Mouse (Mus musculus) telencephalon, adult 2 months (tissue): ENCODE results near the gene Casz1.

ENCODE experiments used
- DNase-seq: peaks from one replicate; pipeline ENCODE4 v3.0.0-alpha.2; 2011; ENCODE audit warnings: low read depth, low spot score

Casz1 gene

DNA sequence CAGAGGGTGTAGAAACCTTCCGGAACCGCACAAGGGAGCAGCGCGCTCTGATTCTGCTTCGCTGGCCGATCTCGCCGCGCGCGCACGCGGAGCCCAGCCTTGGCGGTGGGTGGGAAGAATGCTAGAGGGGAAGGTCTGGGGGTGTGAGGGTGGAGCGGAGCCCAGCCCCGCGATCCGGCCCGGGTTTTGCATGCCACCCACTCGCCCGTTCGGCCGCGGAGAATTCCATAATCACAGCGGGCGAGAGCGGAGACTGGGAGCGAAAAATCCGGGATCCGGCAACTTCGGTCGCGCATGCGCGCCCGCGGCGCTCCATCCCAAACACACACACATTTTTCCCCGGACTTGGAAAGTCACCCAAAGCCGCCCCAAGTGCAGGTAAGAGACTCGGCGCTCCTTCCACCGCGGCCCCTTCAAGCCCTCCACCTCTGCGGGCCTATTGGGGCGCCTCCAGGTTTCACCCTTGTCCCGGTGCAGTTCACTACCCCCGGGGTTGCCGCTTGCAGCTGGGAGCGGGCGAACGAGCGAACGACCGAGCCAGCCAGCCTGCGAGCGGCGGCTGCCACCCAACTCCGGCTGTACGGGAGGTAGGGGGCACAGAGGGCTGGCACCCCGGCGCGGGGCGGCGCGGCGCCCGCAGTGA lies at the start of gene Casz1:
Casz1 (plus strand) TSS at position 293 of the 643 bp plus-strand sequence.
- DNase-seq = peak; percentile 68

DNA sequence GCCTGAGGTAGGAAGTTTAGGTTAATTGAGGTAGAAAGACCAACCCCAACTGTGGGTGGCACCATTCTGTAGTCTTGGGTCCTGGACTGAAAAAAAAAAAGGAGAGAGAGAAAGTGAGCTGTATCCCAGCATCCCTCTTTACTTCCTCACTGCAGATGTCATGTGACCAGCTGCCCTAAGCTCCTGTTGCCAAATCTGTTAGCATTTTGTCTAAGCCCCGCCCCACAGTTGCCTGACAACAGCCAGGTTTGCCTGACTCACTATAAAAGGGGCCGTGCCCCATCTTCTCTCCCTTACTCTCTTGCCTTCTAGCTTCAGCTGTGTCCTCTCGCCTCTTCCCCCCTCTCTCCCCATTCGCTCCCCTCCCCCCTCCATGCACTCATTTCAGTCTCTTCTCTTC lies 45.4 kb upstream of the Casz1 start:
- DNase-seq = no peak

DNA sequence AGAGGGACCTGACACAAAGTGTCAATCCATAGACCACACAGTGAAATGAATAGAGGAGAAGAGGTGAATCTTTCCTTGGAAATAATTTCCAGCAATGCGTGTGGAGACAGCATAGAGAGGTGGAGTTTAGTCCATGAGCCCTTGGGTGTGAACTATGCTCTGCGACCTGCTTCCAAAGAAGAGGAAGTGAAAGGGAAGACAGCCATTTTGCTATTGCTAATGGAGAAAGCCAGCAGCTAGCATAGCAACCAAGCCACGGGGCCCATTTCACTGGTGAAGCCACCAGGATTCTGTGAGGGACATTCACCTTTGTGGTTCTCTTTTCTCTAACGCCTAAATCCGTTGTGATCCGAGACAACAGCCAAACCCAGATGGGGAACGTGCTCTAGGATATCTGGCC lies 44.1 kb upstream of the Casz1 start:
- no peak for DNase-seq

DNA sequence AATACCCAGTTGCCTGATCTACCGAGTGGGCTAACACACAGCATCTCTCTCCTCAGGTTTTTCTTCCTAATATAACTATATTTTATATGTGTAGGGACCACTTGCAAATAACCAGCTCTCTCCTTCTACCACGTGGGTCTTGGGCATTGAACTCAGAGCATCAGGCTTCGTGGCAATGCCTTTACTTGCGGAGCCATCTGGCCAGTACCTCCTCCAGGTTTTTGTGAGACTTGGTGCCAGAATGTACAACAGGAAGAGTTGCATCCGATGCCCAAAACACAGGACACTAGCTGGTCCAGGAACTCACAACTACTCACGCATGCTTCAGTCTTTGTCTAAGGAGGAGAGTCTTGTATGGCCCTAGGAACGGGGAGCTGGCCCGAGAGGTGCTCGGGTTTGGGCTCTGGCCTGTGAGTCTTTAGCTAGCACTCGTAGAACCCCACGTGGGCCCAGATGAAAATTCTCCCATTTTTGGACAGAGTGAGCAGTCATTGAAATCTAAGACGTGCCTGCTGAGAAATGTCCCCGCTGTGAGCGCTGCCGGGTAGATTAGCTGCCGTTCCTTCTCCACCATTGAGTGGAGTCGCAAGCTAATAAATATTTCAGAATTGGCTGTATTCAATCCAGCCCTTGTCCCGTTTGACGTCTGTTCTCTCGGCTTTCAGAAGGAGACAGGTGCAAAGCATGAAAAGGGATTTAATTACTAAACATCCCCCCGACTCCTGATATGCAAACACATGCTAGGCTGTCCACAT lies 38.0 kb upstream of the Casz1 start:
- DNase-seq = no peak

DNA sequence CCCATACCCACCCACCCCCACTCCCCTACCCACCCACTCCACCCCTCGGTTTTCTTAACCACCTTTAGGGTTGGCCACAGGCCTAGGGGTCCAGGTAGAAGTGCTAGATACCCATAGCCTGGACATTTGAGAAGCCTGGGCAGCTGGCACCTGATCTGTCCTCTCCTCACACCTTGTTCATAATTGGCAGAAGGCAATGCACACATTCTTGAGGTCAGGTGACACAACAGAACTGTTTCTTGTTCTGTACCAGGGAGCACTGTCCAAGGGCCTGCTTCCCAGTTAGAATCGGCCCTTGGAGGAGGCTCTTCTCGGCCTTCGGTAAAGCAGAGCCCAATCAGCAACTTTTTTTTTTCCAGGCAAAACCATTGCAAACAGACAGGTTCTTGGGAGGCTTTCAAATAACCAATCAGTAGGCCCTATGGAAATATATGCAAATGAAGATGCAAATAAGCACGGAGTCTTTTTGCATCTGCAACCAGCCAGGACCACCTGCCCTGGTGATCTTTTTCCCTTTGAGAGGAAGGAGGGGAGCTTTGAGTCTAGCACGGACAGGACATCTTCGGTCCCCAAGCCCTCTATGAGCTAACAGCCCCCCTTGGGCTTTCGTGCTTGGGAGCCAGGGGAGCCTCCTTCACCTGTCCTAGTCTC lies 36.4 kb upstream of the Casz1 start:
- DNase-seq = no peak

DNA sequence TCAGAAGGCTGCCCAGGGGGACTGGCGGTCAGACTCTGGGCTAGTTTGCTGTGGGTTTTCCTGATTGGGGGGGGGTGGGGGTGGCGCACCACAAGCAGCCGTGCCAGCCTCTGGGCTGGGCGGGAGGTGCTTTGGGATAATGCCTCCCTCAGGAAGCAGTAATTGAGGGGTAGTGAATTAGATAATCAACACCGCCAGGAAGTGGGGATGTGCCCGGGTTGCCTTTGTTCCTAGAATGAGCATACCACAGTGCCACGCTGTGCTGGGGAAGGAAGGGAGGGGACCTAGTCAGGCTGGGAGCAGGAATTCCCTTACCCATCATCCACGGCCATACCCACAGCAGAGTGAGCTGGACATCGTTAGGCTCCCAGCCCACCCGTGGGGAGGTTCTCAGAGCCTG lies 35.6 kb upstream of the Casz1 start:
- DNase-seq = no peak

DNA sequence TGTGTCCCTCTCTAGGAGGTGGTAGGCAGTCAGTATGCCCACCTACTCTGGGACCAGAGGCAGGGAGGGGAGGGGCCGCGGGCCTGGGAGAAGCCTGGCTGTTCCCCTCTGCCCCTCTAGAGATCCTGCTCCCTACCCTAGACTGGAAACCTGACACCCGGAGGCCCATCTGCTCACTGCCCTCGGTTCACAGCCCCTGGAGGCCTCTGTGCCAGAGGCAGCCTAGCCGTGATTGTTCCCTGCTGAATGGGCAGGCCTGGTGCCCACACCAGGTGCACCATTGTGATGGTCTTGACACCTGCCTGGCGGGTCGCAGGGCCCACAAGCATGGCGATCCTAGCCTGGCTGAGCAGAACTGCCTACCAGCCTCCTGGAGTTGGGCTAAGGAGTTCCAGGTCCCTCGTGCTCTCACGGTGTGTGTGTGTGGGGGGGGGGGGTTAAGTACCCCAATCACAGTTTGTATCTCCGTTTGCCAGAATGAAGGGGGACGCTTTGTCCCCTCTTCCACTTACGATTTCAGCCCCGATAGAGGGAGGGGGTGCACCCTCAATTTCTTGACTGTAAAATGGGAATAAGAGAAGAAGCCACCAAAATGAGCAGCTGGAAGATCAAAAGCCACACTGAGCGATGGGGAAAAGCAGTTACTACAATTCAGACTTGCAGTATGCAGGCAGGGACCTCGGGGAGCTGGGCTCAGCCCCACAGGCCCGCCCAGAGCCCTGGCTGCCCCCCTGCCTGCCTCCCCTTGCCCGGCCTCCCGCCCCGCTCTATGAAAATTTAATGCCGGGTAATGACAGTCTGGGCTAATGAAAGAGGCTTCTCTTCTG lies 33.4 kb upstream of the Casz1 start:
- no peak for DNase-seq

DNA sequence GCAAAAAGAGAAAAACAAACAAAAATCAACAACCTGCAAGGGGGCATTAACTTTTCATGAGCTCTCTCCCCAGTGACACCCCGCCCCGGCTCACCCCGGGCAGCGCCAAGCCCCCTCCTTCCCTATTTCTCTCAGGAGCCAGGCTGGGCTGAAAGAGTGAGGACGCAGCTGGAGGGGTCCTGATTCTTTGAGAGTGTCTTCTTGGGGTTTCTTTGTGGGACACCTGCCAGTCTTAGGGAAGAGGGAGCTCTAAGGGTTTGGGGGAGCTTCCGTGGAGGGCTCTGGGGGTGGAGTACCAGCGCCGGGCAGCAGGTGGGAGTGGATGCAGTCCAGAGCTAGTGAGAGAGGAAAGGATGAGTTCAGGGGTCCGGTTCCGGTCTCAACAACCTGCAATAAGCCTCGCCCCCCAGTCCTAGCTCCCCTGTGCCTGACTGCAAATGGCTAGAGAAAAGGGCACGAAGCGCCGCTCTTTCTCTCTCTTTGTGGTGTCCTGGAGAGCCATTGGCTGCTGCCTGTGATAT lies 32.8 kb upstream of the Casz1 start:
- no peak for DNase-seq

DNA sequence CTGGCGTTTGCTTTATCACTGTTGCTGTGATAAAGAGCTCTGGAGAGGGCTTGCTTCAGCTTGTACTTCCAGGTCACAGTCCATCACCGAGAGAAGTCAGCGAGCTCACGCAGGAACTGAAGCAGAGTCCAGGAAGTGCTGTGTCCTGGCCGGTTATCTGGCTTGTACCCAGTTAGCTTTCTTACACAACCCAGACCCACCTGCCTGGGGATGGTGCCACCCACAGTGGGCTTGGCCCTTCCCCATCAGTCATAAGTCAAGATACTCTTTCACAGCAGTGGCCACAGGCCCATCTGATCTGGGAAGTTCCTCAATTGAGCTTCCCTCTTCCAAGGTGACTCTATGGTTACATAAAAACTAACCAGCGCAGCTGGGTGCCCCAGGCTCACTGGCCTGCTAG lies 31.6 kb upstream of the Casz1 start:
- DNase-seq = no peak

DNA sequence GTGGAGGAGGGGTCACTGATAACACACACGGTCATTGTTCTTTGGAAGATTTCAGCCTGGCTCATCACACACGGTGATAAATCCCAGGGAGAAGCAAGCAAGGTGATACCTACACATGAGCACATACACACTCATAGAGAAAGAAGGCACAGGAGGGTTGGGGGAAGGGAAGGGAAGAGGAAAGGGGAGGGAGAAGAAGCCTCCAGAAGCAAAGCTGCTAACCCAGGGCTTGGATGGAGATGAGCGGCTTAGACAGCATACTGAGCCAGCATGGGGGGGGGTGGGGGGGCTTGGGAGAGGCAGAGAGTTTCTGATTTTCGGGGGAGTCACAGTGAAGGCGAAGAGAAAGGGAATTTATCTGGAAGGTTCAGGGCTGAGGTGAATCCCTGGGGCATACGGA lies 30.2 kb upstream of the Casz1 start:
- DNase-seq = no peak

DNA sequence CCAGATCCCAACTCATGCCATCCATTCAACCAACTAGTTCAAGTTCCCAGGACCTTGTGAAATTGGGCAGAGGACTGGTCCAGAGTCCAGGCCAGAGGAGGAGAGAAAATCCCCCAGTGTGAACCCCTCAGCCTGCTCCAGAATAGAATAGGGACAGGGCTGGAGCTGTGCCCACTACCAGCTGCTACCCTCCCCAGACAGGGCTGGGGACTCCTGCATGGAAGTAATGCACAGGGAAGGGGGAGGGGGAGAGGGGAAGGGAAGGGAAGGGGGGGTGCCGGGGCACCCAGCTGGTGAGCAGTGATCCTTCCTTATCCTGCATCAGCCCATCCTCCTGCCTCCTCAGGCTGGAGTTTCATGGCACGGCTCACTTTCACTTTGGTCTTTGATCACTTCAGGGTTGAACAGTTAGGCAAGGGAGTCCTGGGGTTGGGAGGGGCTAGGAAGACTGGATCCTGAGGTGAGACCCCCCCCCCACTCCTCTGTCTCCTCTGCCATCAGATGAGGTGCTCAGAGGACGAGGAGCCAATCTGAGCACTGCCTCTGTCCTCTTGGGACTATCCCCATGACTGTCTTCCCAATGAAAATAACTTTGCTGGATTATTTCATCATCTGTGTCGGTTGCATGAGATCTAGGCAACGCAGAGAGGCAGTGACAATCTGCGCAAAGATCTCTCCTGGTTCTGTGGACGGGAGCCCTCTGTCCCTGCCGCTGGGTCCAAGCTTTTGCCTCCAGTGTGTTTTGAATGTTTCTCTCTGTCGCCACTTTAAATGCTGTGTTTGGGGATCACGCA lies 28.6 kb upstream of the Casz1 start:
- no peak for DNase-seq

DNA sequence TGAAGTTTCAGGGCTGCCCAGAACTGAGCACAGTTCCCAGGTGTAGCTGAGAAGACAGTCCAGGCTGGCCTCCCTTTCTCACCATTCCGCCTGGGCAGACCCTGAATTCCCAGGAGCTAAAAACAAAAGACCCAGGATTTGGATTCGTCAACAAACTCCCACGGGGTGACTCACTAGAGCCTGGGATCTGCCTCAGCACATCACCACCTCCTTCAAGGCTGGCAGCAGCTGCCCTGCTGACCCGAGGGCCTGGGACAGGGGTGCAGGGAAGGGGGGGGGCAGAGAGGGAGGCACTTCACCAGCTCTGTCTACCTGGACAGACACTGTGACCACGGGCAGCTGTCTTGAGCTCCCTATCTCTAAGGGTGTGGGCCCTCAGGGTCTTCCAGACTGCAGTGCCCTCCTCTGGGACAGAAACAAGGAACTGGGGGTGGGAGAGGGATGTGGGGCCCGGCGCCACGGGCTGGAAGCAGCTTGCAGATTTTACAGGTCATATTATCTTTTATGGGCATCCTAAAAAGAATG lies 24.1 kb upstream of the Casz1 start:
- no peak for DNase-seq

DNA sequence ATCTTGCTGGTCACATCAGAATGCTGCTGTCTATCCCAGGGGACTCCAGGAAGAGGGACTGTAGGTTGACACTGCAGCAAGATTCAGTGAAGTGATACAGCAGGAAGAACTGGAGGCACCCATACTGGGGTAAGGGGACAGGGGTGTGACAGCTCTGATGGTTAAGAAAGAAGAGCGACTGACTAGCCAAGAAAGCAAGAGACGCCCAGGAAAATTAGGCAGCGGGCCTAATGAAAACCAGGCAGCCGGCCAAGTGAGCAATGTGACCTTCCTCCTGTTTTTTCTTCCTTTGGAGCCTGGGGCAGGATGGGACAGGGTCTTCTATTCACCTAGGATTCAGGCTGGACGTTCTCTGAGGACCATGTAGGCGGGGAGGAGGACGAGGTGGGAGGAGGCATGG lies 22.7 kb upstream of the Casz1 start:
- no peak for DNase-seq

DNA sequence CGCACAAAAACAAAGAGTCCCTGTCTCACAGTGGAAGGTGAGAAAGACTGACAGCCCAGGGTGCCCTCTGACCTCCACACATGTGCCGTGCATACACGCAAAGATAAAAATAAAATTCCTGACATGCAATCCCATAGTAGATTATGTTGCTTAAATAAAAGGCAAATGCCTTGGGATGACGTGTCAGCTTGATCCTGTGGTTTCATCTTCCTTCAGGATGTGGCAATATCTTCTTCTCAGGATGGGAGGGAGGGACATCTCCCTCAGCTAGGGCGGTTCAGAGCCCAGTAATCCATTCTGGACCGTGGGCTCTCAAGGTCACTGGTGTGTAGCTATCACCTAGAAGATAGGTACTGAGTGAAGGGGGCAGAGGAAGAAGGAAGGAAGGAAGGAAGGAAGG lies 21.3 kb upstream of the Casz1 start:
- DNase-seq = no peak

DNA sequence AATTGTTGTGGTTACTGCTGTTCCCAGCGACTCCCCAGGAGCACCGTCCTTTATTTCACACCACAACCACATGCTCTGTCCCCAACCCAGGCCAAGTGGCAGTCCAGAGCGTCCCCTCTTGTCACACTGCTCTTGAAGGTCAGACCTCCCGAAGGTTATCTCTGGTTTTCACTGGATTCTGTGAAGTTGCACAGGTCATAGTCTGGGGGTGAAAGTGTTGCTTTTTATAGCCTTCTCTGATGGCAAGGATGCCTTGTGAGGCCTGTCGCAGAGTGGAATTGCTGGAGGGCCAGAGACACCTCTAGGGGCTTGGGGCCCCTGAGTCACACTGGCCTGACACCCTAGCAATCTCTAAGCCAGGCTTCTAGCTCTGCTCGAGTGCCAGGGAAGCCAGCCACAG lies 20.5 kb upstream of the Casz1 start:
- DNase-seq = no peak

DNA sequence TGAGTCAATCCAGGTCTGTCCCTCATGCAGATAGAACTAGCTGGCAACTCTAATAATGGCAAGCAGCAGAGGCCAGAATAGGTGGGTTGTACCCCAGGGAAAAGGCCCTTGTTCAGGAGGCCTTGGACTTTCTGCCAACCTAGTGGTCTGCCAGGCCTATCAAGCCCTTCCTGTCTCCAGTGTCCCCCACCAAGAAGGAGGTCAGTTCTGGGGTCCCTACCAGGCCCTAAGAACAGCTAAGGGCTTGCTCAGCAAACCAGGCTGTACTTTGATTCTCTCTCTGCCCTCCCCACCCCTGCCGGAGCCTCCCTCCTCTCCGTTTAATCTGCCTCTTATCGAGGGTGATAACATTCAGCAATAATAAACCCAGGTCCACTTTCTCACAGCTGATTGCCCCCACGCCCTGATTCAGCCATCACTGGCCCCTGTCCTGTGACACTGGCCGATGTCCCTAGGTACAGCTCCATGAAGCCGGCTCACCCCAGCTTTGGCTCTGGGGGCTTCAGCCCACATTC lies 19.1 kb upstream of the Casz1 start:
- DNase-seq = no peak

DNA sequence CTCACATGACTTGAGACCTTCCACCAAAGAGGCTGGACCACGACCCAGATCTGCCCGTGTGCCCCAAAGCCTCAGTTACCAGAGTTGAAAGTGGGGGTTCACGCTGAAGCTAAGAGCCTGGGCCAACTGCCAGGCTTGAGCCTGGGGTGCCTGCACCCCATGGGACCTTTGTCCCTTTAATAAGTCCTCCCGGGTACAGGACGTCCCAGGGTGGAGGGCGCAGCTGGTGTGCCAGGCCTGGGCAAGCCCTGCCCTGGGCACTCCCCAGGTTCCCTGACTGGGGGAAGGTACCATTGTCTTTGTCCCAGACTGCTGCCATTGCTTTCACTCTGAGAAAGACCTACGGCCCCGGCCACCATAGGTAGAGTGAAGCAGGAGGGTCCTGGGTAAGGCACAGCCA lies 18.2 kb upstream of the Casz1 start:
- no peak for DNase-seq

DNA sequence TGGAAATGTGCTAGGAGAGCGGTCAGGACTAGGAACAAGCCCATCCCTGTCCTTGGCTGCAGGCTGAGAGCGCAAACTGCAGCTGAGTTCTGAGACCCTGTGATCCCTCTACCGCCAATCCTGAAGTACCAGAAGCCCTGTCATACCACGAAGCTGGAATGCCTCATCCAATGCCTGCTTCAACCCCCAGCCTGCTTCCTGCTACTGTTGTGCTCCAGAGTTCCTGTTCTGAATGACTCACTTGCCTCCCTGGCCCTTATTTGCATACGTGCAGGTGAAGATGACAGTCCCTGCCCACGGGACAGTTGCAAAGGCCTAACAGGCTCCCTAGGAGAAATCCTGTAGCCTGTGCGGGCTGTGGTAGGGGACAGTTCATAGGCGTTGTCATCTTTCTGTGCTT lies 13.3 kb upstream of the Casz1 start:
- DNase-seq = no peak

DNA sequence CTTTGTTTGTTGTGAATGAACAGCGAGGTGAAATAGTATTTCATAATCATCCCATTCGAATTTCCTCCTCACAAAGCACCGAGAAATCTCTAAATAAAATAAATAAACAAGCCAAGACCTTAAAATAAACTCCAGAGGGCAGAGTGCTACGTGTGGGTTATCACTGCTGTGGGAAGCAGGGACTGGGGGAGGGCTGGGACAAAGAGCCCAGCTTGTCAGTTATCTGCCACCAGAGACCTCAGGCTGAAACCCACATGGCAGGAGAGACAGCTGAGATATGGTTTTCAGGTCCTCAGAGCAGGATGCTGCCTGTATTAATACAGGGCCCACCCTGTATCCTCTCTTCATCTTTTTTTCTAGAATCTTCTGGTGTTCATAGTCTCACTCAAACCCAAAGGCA lies 9.2 kb upstream of the Casz1 start:
- no peak for DNase-seq

DNA sequence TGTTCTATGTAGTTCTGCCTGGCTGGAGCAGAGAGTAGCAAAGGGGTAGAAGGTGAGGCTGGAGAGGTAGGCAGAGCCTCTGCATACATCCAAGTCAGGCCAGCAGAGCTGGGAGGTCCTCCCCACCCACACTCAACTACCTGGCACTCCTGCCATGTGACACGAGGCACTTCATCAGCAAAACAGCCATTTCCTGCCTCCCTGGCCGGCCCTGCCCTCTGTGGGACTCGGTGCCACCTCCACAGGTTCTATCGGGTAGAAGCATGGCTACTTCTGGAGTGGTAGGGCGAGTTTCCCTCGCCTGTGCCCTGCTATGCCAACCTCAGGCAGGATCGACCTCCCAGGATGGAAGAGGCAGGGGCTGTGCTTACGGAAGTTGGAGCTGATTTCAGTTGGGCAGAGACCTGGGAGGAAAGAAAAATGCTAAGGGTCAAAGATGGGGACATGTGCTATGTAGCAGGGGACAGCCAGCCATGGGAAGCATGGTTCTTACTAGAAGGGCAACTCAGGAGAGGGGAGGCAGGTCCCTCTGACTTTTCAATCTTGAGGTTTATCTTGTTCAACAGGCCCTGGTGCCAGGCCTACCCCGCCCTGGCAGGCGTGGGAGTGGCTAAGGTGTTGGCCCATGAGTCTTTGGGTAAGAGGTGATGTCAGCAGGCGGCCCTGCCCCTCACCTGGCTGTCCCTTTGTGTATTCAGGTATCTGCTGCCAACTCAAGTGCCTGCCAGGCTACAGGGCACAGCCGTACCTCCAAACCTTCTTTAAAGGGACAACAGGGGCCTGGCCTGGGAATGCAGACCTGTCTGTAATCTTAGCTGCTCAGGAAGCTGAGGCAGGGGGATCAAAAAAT lies 6.5 kb upstream of the Casz1 start:
- DNase-seq = no peak
